Mouse (Mus musculus): ENCODE data around the gene Krt15.
A peak's percentile ranks its signal among the peaks of the same experiment; 100 is the strongest.

Krt15 gene

GRCm38 (mm10) chr11:100135731-100136130 is at the start of gene Krt15:
TSS of gene Krt15 (minus strand) at chr11:100135928.
- DNase-seq = no peak

- no peak for DNase-seq
Observed at GRCm38 (mm10) chr11:100181725-100182124, 46.0 kb upstream of the Krt15 start.

- DNase-seq = no peak
Observed at GRCm38 (mm10) chr11:100179260-100179659, 43.5 kb upstream of the Krt15 start.

GRCm38 (mm10) chr11:100178307-100178706 is 42.6 kb upstream of the Krt15 start:
- DNase-seq = no peak

GRCm38 (mm10) chr11:100176791-100177190 is 41.1 kb upstream of the Krt15 start:
- DNase-seq = no peak

GRCm38 (mm10) chr11:100168765-100169762 is 33.3 kb upstream of the Krt15 start:
- peak; percentile 67 for DNase-seq

- no peak for DNase-seq
Observed at GRCm38 (mm10) chr11:100168071-100168470, 32.3 kb upstream of the Krt15 start.

GRCm38 (mm10) chr11:100164392-100164791 is 28.7 kb upstream of the Krt15 start:
- peak; percentile 12 for DNase-seq

- no peak for DNase-seq
Observed at GRCm38 (mm10) chr11:100157908-100158477, 22.3 kb upstream of the Krt15 start.

GRCm38 (mm10) chr11:100157331-100157730 is 21.6 kb upstream of the Krt15 start:
- DNase-seq = no peak

- no peak for DNase-seq
Observed at GRCm38 (mm10) chr11:100155497-100156255, 19.9 kb upstream of the Krt15 start.

GRCm38 (mm10) chr11:100148615-100149330 is 13.0 kb upstream of the Krt15 start, which contains the start of gene Krt19:
TSS of gene Krt19 (minus strand) at chr11:100148665.
- no peak for DNase-seq

- DNase-seq = no peak
Observed at GRCm38 (mm10) chr11:100147566-100148353, 12.0 kb upstream of the Krt15 start.

GRCm38 (mm10) chr11:100145858-100146560 is 10.3 kb upstream of the Krt15 start:
- DNase-seq = no peak

GRCm38 (mm10) chr11:100145104-100145503 is 9.4 kb upstream of the Krt15 start:
- DNase-seq = peak; percentile 18

GRCm38 (mm10) chr11:100140966-100141365 is 5.2 kb upstream of the Krt15 start:
- peak; percentile 10 for DNase-seq

- DNase-seq = no peak
Observed at GRCm38 (mm10) chr11:100139391-100139790, 3.7 kb upstream of the Krt15 start.

GRCm38 (mm10) chr11:100138809-100139208 is 3.1 kb upstream of the Krt15 start:
- DNase-seq = no peak

- no peak for DNase-seq
Observed at GRCm38 (mm10) chr11:100137693-100138092, 2.0 kb upstream of the Krt15 start.

- no peak for DNase-seq
Observed at GRCm38 (mm10) chr11:100136559-100136958, 831 bp upstream of the Krt15 start.

GRCm38 (mm10) chr11:100124901-100125300 is 10.8 kb downstream of the Krt15 start:
- DNase-seq = no peak

Data from kidney, adult 18-20 months (tissue).